Mouse (Mus musculus): ENCODE measurements around the gene Ppp2ca.
"Not testable (repeated sequence)": the region's sequence is repeated elsewhere in the genome, so short reads cannot be mapped to it uniquely, and the experiment has no call there.

The Ppp2ca gene

DNA sequence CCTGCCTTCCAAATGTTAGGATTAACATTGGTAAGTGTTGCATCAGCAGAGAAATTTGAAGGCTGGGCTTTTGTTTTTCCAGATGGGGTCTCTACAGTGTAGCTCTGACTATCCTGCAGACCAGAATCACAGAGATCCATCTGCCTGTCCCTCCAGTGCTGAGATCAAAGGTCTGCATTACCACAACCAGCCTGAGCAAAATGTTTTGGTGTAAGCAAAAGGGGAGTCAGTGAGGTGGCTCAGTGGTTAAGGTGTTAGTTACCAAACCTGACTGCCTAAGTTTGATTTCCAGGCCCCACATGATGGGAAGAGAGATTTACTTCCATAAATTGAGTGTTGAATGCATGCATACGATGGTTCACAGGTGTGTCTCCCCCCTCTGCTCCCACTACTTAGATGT lies 10.9 kb downstream of the Ppp2ca start:
- TF ChIP-seq GATA4 (IDR thresholded peaks at IDR 0.05; ENCODE audit: insufficient replicate concordance, low read length), result no peak

GRCm38 (mm10) chr11:52115479-52115878 lies 17.0 kb downstream of the Ppp2ca start:
- TF ChIP-seq GATA4 (IDR thresholded peaks at IDR 0.05; ENCODE audit: insufficient replicate concordance, low read length), result no peak

DNA sequence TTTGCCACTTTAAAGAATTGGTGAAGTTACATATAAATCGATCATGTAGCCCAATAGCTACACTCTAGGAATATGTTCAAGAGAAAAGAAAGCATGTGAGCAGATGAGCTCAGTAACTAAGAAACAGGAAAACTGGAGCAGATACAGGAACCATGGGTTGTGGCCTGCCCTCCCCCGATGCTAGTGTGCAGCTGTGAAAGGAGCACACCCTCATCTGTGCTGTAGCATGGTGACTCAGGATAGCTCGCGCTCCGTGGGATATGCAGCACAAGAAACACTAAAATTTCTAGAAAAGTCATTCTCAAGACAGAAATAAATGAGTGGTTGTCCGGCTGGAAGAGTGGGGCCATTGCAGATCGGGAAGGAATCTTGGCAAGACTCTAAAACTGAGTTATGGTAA lies 18.7 kb downstream of the Ppp2ca start:
- TF ChIP-seq GATA4 (IDR thresholded peaks at IDR 0.05; ENCODE audit: insufficient replicate concordance, low read length), result no peak

DNA sequence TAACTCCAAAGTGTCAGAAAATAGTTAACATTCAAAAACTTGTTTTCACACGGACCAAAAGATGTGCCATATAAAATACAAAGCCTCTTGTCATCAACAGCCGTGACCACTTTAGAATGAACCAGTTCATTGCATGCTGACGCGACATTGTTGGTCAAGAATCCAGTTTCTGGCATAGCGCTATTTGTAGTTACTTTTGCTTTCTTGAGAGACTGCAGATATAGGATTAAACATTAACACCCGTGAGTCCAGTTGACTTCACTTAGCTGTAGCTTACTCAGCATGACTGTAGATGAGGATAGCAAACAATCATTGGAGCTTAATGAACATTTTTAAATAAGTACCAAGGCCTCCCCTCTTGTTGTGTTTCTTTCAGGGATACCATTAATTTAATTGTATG lies 23.6 kb downstream of the Ppp2ca start:
- TF ChIP-seq GATA4 (IDR thresholded peaks at IDR 0.05; ENCODE audit: insufficient replicate concordance, low read length), result no peak

DNA sequence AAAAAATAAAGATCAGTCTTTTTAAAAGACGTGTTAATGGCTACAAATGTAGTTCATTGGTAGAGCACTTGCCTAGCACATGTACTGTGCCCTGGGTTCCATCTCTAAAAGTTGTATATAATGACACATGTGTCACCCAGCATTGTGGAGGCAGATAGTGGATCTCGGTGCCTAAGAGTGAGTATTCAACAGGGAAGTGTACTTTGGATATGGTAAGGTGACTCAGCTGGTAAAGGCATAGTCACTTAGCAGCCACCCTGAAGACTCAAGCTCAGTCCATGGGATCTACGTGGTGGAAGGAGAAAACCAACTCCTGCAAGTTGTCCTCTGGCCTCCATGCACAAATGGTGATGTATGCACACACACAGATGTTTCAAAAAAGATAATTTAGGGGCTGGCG lies 26.0 kb downstream of the Ppp2ca start:
- TF ChIP-seq GATA4 (IDR thresholded peaks at IDR 0.05; ENCODE audit: insufficient replicate concordance, low read length), result no peak

GRCm38 (mm10) chr11:52127169-52127568 lies 28.7 kb downstream of the Ppp2ca start:
- TF ChIP-seq GATA4 (IDR thresholded peaks at IDR 0.05; ENCODE audit: insufficient replicate concordance, low read length), result no peak

DNA sequence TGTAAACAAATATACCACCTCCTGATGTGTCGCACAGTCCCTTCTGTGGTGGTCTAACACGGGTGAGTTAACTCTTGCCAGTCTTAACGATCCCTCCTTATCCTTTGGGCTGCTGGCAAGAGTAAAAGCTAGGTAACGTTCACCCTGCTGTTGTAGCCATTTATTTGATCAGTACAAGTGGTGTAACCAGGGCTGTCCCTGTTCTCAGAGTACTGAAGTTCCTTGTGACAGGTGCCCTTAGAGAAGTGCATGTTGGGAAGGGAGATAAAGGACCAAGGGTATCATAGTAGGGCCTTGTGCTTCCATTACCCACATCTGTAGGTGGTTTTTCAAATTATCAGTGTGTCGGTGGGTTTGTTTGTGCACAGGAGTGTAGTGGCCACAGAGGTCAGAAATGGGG lies 29.3 kb downstream of the Ppp2ca start:
- no peak for TF ChIP-seq GATA4 (IDR thresholded peaks at IDR 0.05; ENCODE audit: insufficient replicate concordance, low read length)

- no peak for TF ChIP-seq GATA4 (IDR thresholded peaks at IDR 0.05; ENCODE audit: insufficient replicate concordance, low read length)
These were observed 30.0 kb downstream of the Ppp2ca start for GRCm38 (mm10) chr11:52128316-52129061.

DNA sequence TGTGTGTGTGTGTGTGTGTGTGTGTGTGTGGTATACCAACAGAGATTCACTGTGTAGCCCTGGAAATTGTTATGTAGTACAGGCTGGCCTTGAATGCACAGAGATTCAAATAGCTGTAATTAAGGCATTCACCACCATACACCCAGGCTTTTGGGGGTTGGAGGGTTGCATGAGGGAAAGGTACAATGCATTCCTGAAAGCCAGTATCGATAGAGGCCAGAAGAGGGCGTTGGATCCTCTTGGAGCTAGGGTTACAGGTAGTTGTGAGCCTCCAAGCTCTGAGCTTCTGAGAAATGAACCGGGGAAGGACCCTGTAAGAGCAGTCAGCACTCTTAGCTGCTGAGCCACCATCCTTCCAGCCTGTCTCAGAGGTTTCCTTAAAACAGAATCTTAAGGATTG lies 30.7 kb downstream of the Ppp2ca start:
- no peak for TF ChIP-seq GATA4 (IDR thresholded peaks at IDR 0.05; ENCODE audit: insufficient replicate concordance, low read length)

DNA sequence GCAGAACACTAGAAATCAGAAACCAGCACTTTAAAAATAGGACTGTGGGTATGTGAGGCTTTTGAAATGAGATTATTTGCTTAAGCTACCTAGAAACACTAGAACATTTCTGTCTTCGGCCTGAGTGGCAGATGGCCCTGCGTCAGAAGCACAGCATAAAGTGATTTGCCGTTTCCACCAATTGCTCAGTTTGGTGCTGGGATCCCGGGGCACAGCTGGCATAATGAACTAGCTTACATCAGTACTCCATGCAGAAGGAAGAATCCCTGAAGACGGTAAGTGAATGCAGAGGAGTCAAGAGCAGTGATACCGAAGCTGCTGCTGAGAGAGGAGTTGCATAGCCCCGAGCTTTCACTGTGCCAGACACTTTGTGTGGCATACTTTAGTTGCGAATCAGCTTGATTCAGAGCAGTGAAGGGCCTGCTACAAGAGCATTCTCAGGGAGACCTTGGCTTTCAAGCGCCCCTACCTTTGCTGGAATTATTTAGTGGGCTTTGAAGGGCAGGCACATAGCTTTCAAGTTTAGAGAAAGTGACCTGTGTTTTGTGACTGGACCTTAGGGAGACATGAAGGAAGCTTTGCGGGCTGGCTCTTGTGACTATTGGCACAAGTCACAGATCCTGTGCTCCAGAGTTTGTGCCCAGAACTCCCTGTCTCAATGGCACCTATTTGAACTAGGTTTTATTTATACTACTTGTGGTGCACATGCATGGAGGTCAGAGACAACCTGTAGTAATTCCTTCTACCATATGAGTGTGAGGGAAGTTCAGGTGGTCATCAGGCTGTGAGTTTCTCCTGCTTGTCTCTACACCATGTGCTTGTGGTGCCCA lies 31.4 kb downstream of the Ppp2ca start:
- no peak for TF ChIP-seq GATA4 (IDR thresholded peaks at IDR 0.05; ENCODE audit: insufficient replicate concordance, low read length)

GRCm38 (mm10) chr11:52130451-52131068 lies 32.1 kb downstream of the Ppp2ca start:
- no peak for TF ChIP-seq GATA4 (IDR thresholded peaks at IDR 0.05; ENCODE audit: insufficient replicate concordance, low read length)

GRCm38 (mm10) chr11:52145428-52145827 lies 46.9 kb downstream of the Ppp2ca start, which contains the start of gene Olfr1373:
TSS of gene Olfr1373 (minus strand) at chr11:52145528.
- TF ChIP-seq GATA4 (IDR thresholded peaks at IDR 0.05; ENCODE audit: insufficient replicate concordance, low read length), result not testable (repeated sequence)

GRCm38 (mm10) chr11:52163926-52164325 lies 65.4 kb downstream of the Ppp2ca start:
- TF ChIP-seq GATA4 (IDR thresholded peaks at IDR 0.05; ENCODE audit: insufficient replicate concordance, low read length), result no peak

GRCm38 (mm10) chr11:52167126-52167525 lies 68.6 kb downstream of the Ppp2ca start:
- no peak for TF ChIP-seq GATA4 (IDR thresholded peaks at IDR 0.05; ENCODE audit: insufficient replicate concordance, low read length)

DNA sequence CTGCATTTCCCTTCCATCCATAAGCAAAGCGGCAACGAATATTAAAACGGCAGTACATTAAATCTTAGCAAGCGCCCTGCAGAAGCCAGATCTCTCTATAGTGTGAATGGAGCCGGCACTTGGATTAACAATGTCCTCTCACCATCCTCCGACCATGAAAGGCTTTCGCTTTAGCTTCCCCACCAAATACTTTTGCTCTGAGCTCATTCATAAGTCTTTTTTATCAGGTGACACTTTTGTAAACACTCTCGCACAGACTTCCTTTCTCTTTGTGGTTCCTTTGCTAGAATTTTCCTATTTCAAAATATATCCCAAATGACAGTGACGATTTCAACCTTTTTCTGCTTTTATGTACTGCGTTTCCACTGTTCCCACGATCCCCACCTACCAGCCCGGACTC lies 70.0 kb downstream of the Ppp2ca start:
- no peak for TF ChIP-seq GATA4 (IDR thresholded peaks at IDR 0.05; ENCODE audit: insufficient replicate concordance, low read length)
